Comparison of ENCODE assay signal across 19 mouse cellular contexts in the genomic region with DNA sequence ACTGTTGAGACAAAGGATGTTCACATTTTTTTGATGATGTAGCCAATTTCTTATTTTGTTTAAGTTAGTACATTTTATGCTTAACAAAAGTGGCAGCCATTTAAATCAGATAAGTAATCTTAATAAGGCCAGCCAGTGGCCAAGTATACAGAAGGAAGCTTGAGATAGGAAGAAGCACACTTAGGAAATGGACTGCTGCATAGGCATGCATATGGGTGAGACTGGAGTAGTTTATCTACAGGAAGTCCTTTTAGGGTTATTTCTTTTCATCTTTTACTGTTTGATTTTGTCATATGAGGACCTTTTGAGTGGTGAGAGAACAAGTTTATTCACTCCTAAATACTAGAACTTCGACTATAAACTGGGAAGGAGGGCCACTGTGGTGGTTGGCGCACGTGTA.
"Had no signal": no experiment of that assay in that cellular context is flagged by ENCODE, and none has a peak within 500 bp of the region (broad histone marks: within the 10 kb centered on the region; RNA-seq: fewer than 3 reads in every experiment).

No protein-coding gene starts in this region.

- H3K36me3 ChIP-seq: liver, embryonic 13.5 days; liver, embryonic 15.5 days; neural tube, embryonic 13.5 days; neural tube, embryonic 15.5 days had no signal

- ATAC-seq: liver, postnatal 0 days; midbrain, embryonic 16.5 days had no signal

- DNase-seq: liver, embryonic 13.5 days; liver, postnatal 0 days; lung, embryonic 14.5 days; lung, postnatal 10 days; midbrain, embryonic 14.5 days; right cerebral cortex, postnatal 14 days; right cerebral cortex, postnatal 4 days; spleen, adult 18-20 months; thymus, adult 18-20 months; thymus, postnatal 14 days; thymus, postnatal 36 days had no signal

- H3K27ac ChIP-seq: liver, embryonic 13.5 days; liver, embryonic 15.5 days; macrophage; neural tube, embryonic 13.5 days; neural tube, embryonic 15.5 days had no signal

- H3K27me3 ChIP-seq: liver, embryonic 13.5 days; liver, embryonic 15.5 days; neural tube, embryonic 13.5 days; neural tube, embryonic 15.5 days had no signal

- H3K4me1 ChIP-seq: liver, embryonic 13.5 days; liver, embryonic 15.5 days; neural tube, embryonic 13.5 days; neural tube, embryonic 15.5 days had no signal

- H3K4me3 ChIP-seq: liver, embryonic 13.5 days; liver, embryonic 15.5 days; myocyte; neural tube, embryonic 13.5 days; neural tube, embryonic 15.5 days had no signal

- H3K9me3 ChIP-seq: liver, embryonic 13.5 days; liver, embryonic 15.5 days; neural tube, embryonic 13.5 days; neural tube, embryonic 15.5 days had no signal

- H3K9ac ChIP-seq: liver, embryonic 13.5 days; liver, embryonic 15.5 days; liver, postnatal 0 days; lung, embryonic 14.5 days; neural tube, embryonic 13.5 days; neural tube, embryonic 15.5 days had no signal

- H3K4me2 ChIP-seq: liver, embryonic 11.5 days; liver, embryonic 13.5 days; liver, embryonic 15.5 days; lung, embryonic 14.5 days; midbrain, embryonic 11.5 days; neural tube, embryonic 13.5 days; neural tube, embryonic 15.5 days had no signal
